Mouse (Mus musculus): Measurements from ENCODE around the gene Clcnka.

DNA sequence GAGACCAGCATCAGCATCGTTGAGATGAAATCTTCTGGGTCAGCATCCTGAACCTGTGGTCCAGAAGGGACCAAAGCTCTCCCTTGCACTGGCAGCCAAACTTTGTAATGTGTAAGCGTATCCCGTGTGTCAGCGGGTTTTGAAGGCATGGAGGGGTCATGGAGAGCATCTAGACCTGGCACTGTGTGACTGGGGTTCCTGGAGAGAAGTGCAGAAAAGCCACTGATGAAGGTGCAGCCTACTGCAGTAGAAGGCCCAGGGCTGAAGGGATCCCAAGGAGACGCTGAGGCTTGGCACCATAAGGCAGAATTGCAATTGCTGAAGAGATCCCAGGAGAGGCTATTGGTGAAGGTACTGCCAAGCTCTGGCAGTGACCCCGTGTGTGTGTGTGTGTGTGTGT is 30.9 kb upstream of the Clcnka start:
- TF ChIP-seq CTCF (conservative IDR thresholded peaks at IDR 0.05; ENCODE audit: insufficient read depth, insufficient read length, low read depth, low read length): no peak
- TF ChIP-seq POLR2A (IDR thresholded peaks at IDR 0.05; ENCODE audit: low read depth, low read length): no peak
